Mouse (Mus musculus) midbrain, embryonic 12.5 days (tissue): Measurements from ENCODE around the gene Ankrd66. TPM values are rescaled to one million over a fixed set of nuclear protein-coding genes. Genes with fewer than 3 reads are reported as not detected.
"Not testable (repeated sequence)": the region's sequence is repeated elsewhere in the genome, so short reads cannot be mapped to it uniquely, and the experiment has no call there.

Experiments
- ATAC-seq: fragments of 200-750 bp; cut with Nextera tagmentation; 2 replicates; pipeline ENCODE4 v1.8.0; 2017; ENCODE audit warnings: low read depth, moderate TSS enrichment, moderate library complexity; ENCODE audit not compliant: low FRiP score
- H3K27ac ChIP-seq: fragments of 300-500 bp; sonication (generic); replicated peaks from 2 replicates; pipeline ENCODE4 v1.5.1; 2016; ENCODE audit warnings: mild to moderate bottlenecking
- H3K27me3 ChIP-seq: fragments of 300-500 bp; sonication (generic); 2 replicates; pipeline ENCODE4 v1.6.1; 2016; ENCODE audit warnings: mild to moderate bottlenecking
- H3K36me3 ChIP-seq: fragments of 300-500 bp; sonication (generic); 2 replicates; pipeline ENCODE4 v1.6.1; 2016
- H3K4me1 ChIP-seq: fragments of 300-500 bp; sonication (generic); 2 replicates; pipeline ENCODE4 v1.6.1; 2016
- H3K4me2 ChIP-seq: fragments of 300-500 bp; sonication (generic); replicated peaks from 2 replicates; pipeline ENCODE4 v1.6.1; 2016; ENCODE audit warnings: mild to moderate bottlenecking, moderate library complexity
- H3K4me3 ChIP-seq: fragments of 300-500 bp; sonication (generic); 2 replicates; pipeline ENCODE4 v1.5.1; 2016; ENCODE audit warnings: mild to moderate bottlenecking
- H3K9ac ChIP-seq: fragments of 300-500 bp; sonication (generic); replicated peaks from 2 replicates; pipeline ENCODE4 v1.6.1; 2016; ENCODE audit warnings: mild to moderate bottlenecking, moderate library complexity
- H3K9me3 ChIP-seq: fragments of 300-500 bp; sonication (generic); 2 replicates; pipeline ENCODE4 v1.6.1; 2016; ENCODE audit warnings: mild to moderate bottlenecking
- WGBS: fragments of 180-500 bp; shearing (Covaris S2); methylation state at CpG from one replicate; pipeline ENCODE4 v1.1.7; 2016; 5-methylcytosine and 5-hydroxymethylcytosine counted together
- polyA plus RNA-seq: library from polyadenylated mRNA; unstranded; fragments of >200 nt; fragmentation: Nextera tagmentation; extraction: Ambion mirVana; gene quantifications from 2 replicates; pipeline ENCODE4 v1.2.1, GENCODE M21; 2016

The Ankrd66 gene
- polyA plus RNA-seq, 1 experiment from 2014 or later: not detected

DNA sequence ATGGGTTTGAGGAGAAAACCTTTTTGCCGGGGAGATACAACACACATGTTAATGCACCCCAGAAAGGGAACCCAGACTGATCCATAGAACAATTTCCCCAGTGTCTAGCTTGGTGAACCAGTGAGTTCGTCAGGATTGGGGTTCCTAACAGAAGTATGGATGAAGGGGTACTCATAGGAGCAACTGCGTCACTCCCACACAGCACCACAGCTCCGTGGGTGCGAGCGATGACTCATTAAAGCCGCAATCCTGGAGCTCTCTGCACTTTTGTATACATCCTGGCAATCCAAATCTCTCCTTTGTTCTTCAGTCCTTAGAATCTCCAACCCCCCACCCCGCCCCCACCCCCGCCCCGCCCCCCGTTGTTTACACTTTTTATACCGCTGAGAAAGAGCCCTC lies 24.2 kb upstream of the Ankrd66 start:
- Histone ChIP-seq H3K36me3 (no peaks in the 10 kb centered on the region), H3K9ac (peak overlapping the region; percentile 62), H3K4me2 (peak overlapping the region; percentile 82), H3K4me1 (0 out of 2 replicates have a peak, but pooled peaks cover 6% of the 10 kb centered on the region), H3K4me3 (peak overlapping the region; percentile 45), H3K9me3 (no peaks in the 10 kb centered on the region), H3K27me3 (peaks cover 4% of the 10 kb centered on the region; the same call in 1 of the 2 replicates), H3K27ac (no peak overlapping the region)
- 3% methylated on average over 12 of the region's 12 CpGs for WGBS
- ATAC-seq: peak; percentile 50

DNA sequence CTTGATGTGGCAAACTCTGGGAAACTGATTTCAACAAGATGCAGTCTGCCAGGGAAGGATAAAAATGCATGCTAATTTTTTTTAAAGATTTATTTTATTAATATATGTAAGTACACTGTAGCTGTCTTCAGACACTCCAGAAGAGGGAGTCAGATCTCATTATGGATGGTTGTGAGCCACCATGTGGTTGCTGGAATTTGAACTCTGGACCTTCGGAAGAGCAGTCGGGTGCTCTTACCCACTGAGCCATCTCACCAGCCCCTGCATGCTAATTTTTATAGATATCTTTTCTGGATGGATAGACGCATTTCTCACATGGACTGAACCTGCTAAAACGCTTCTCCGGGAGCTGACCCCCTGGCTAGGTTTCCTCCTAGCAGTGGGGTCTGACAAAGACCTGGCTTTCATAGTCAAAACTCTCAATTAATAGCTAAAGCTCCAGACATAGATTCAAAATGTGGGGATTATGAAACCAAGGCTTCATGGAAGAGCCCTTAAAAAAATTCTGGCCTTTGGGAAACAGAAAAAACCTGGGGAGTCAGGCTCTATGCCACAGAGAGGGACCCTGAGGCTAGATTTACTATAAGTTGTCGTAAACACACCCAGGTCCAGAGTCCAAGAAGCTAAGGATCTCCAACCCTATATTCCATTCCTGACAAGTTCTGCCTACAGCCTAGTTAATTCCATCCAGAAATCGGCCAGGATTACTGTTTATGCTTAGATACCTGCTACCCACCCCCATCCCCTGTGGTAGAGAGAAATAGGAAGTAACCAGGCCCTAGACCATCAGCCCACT lies 20.0 kb upstream of the Ankrd66 start:
- Histone ChIP-seq H3K9me3 (no peaks in the 10 kb centered on the region), H3K4me3 (no peak overlapping the region), H3K36me3 (no peaks in the 10 kb centered on the region), H3K4me2 (no peak overlapping the region), H3K27me3 (no peaks in the 10 kb centered on the region; the same call in 1 of the 2 replicates), H3K27ac (no peak overlapping the region), H3K9ac (no peak overlapping the region), H3K4me1 (0 out of 2 replicates have a peak, but pooled peaks cover 2% of the 10 kb centered on the region)
- 88% methylated on average over 7 of the region's 7 CpGs for WGBS
- ATAC-seq: no peak

DNA sequence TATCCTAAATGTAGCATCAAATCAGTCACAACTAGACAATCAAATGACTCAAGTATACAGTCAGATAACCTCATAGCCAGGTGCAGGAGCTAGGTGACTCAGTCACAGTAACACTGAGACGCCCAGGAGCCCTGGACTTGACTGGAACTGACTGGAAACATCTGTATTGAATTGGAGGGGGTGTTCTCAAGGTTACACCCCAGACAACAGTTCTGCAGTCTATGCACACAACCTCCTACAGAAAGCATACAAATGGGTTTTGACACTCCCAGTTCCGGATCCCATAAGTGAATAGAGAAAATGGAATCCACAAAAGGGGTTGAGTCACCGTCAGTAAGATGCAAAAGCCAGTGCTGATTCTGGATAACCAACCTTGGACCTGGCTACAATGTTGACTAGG lies 15.2 kb upstream of the Ankrd66 start:
- Histone ChIP-seq H3K4me2 (no peak overlapping the region), H3K4me3 (no peak overlapping the region), H3K36me3 (no peaks in the 10 kb centered on the region), H3K27me3 (no peaks in the 10 kb centered on the region), H3K27ac (no peak overlapping the region), H3K4me1 (peaks cover 4% of the 10 kb centered on the region; the same call in 1 of the 2 replicates), H3K9ac (no peak overlapping the region), H3K9me3 (no peaks in the 10 kb centered on the region)
- no peak for ATAC-seq
- 88% methylated on average over 3 of the region's 3 CpGs for WGBS

DNA sequence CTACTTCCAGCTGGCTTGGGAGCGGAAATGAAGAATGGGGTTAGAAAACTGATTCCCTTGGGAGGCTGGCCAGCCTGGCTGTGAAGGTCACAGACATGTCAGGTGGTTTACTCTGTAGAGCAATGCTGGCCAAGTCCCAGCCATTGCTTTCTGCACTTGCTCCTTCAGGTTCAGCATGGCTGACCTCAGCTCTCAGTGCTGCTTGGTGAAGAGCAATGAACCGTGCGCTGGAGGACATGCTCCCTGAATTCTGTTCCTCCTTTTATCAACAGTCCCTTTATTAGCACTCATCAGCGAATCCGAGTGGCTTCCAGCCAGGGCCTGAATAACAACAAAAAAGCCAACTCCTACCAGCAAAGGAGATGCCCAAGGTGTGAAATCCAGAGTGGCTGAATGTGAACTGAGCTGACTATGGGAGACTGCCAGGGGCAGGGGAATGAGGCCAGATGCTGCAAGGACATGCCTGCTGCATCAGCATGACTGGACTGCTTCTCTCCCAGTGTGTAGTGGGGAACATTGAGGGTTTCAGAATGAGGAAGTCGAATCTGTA lies 14.2 kb upstream of the Ankrd66 start:
- no peak overlapping the region for H3K9ac ChIP-seq
- H3K9me3 ChIP-seq: no peaks in the 10 kb centered on the region
- H3K4me3 ChIP-seq: no peak overlapping the region
- H3K27ac ChIP-seq: no peak overlapping the region
- no peaks in the 10 kb centered on the region for H3K36me3 ChIP-seq
- ATAC-seq: no peak
- no peaks in the 10 kb centered on the region for H3K27me3 ChIP-seq
- H3K4me2 ChIP-seq: no peak overlapping the region
- peaks cover 4% of the 10 kb centered on the region; the same call in 1 of the 2 replicates for H3K4me1 ChIP-seq
- 35% methylated on average over 6 of the region's 6 CpGs for WGBS

DNA sequence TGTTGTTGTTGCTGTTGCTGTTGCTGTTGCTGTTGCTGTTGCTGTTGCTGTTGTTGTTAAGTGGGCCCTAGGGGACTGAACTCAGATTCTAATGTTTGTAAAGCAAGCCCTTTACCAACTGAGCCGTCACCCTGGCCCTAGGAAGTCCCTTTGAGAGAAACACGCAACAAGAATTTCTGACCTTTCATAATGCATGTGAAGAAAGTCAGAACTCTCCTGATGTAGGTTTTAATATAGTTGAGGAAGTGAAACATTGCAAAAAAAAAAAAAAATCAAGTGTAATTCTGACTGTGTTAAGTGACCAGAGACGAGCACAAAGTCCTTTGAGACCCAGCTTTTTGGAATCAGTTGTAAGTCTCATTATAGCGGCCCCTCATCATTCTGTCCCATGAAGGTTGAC lies 13.7 kb upstream of the Ankrd66 start:
- Histone ChIP-seq H3K27ac (no peak overlapping the region), H3K36me3 (no peaks in the 10 kb centered on the region), H3K9me3 (no peaks in the 10 kb centered on the region), H3K4me1 (peaks cover 4% of the 10 kb centered on the region; the same call in 1 of the 2 replicates), H3K4me3 (no peak overlapping the region), H3K9ac (no peak overlapping the region), H3K27me3 (no peaks in the 10 kb centered on the region), H3K4me2 (no peak overlapping the region)
- WGBS: 78% methylated on average over 4 of the region's 4 CpGs
- ATAC-seq: no peak

DNA sequence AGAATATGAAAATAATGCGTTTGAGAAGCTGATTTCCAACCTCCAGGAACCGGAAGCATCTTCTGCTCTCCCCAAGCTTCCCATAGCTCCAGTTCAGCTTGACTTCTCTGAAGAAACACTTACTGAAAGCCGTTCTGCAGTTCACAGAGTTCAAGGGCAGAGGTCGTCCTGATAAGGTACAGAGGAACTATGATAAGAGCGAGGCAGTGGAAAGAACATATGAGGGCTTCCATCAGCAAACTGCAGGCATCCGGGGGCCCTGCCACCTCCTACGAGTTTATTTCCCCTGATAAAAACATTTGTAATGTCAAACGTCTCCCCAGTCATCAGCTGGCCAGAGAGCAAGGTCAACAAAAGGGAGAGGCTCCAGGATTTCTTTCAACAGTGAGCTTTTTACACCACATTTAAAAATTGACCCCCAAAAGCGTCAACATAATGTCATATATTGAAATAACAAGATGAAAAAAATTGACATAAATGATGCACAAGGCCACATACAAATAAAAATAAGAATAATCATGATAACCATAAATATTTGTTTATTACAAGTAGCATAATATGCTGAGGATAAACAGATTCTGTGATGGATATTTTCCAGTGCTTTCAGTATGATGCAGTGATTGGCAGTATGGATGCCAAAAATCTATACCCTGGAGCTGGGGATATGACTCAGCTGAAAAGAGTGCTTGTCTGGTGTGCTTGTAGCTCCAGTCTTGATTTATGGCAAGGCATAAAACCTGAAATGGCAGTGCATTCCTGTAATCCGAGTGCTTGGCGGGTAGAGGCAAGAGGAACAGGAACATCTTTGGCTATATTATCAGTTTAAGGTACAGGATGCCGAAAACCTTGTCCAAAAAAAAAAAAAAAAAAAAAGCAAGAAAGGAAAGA lies 11.3 kb upstream of the Ankrd66 start:
- 87% methylated on average over 12 of the region's 12 CpGs for WGBS
- Histone ChIP-seq H3K4me3 (no peak overlapping the region), H3K27ac (no peak overlapping the region), H3K9ac (no peak overlapping the region), H3K27me3 (no peaks in the 10 kb centered on the region), H3K4me2 (no peak overlapping the region), H3K9me3 (no peaks in the 10 kb centered on the region), H3K4me1 (peaks cover 8% of the 10 kb centered on the region; the same call in 1 of the 2 replicates), H3K36me3 (no peaks in the 10 kb centered on the region)
- no peak for ATAC-seq

DNA sequence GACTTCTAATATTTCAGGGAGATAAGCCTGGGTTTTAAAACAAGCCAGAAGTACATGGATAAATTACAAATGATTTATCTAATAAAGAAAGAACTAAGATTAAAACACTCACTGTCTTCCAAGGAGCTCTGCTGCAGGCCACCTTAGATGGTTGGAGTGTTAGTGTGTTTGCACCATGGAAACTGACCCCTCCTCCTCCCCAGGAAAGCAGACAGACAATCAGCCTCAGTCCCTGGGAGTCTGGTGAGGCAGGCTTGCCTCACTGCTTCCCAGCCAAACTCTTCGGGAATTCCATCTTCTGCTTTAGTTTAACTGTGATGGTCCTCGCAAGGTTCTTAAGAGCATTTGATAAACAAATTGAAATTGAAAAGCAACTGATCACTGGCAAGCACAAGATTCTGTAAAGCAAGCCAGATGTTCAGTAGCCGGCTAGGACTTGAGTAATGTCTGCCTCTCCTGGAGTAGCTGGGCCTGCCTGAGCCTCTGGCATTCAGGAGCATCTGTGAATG lies 7.7 kb upstream of the Ankrd66 start:
- no peaks in the 10 kb centered on the region for H3K36me3 ChIP-seq
- H3K9me3 ChIP-seq: no peaks in the 10 kb centered on the region
- H3K4me1 ChIP-seq: 0 out of 2 replicates have a peak, but pooled peaks cover 4% of the 10 kb centered on the region
- no peak overlapping the region for H3K4me3 ChIP-seq
- WGBS: 21% methylated on average over 3 of the region's 3 CpGs
- H3K9ac ChIP-seq: no peak overlapping the region
- H3K4me2 ChIP-seq: no peak overlapping the region
- H3K27ac ChIP-seq: no peak overlapping the region
- no peaks in the 10 kb centered on the region for H3K27me3 ChIP-seq
- ATAC-seq: no peak

DNA sequence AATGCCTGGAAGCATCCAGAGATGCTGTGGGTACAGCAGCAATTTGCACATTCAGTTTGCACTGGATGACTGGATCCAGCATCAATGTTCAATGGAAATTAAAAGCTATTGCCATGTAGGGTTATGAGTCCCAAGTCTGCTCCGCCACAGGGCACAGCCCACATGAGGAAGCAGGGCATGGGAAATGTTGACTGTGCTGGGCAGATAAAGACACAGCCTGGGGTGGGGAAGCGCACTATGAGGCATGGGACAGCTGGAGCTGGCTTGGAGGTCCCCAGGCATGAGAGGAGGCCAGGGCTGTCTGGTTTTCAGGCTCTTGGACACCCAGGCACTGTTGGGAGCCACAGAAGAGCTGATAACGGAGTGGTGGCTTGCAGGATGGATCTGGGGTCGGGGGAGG lies 601 bp upstream of the Ankrd66 start:
- ATAC-seq: no peak
- no peak overlapping the region for H3K4me3 ChIP-seq
- H3K9ac ChIP-seq: no peak overlapping the region
- H3K27ac ChIP-seq: no peak overlapping the region
- H3K4me1 ChIP-seq: no peaks in the 10 kb centered on the region
- H3K36me3 ChIP-seq: no peaks in the 10 kb centered on the region
- 83% methylated on average over 4 of the region's 4 CpGs for WGBS
- H3K4me2 ChIP-seq: no peak overlapping the region
- H3K27me3 ChIP-seq: no peaks in the 10 kb centered on the region; the same call in 1 of the 2 replicates
- H3K9me3 ChIP-seq: no peaks in the 10 kb centered on the region

DNA sequence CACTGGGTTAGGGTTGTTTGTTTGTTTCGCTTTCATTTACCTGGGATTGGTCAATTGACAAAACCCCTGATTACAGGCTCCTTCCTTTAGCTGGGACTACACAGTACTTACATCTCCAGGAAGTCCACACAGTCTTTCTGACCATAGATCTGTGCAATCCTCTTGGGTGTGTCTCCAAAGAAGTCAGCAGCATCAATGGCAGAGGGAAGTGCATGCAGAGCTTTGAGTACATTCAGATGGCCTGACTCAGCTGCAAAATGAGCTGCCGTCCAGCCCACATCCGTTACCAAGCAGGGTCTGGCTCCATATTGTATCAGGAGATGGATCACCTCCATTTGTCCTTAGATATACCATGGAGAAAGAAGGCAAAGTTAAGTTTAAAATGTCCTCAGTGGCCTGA lies 4.7 kb downstream of the Ankrd66 start:
- no peak for ATAC-seq
- Histone ChIP-seq H3K9me3 (no peaks in the 10 kb centered on the region), H3K9ac (no peak overlapping the region), H3K4me2 (no peak overlapping the region), H3K4me1 (peaks cover 9% of the 10 kb centered on the region), H3K36me3 (no peaks in the 10 kb centered on the region), H3K27me3 (no peaks in the 10 kb centered on the region; the same call in 1 of the 2 replicates), H3K4me3 (no peak overlapping the region), H3K27ac (no peak overlapping the region)
- WGBS: 88% methylated on average over 3 of the region's 3 CpGs

DNA sequence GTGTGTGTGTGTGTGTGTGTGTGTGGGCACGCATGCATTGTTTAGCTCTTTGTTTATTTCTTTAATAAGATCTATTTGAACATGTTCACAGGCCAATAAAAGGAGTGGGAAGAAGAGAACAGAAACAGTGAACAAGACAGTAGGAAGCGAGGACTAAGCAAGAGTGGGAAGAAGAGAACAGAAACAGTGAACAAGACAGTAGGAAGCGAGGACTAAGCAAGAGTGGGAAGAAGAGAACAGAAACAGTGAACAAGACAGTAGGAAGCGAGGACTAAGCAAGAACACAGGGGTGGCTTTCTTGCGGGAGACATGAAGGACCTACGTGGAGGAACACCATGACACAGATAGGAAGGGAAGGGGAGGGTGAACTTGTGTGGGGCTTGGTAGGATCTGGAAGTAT lies 6.6 kb downstream of the Ankrd66 start:
- H3K4me3 ChIP-seq, H3K9me3 ChIP-seq, H3K4me1 ChIP-seq, H3K27me3 ChIP-seq, H3K36me3 ChIP-seq, ATAC-seq, H3K27ac ChIP-seq, H3K4me2 ChIP-seq, H3K9ac ChIP-seq: not testable (repeated sequence)
- WGBS: 91% methylated on average over 6 of the region's 6 CpGs

DNA sequence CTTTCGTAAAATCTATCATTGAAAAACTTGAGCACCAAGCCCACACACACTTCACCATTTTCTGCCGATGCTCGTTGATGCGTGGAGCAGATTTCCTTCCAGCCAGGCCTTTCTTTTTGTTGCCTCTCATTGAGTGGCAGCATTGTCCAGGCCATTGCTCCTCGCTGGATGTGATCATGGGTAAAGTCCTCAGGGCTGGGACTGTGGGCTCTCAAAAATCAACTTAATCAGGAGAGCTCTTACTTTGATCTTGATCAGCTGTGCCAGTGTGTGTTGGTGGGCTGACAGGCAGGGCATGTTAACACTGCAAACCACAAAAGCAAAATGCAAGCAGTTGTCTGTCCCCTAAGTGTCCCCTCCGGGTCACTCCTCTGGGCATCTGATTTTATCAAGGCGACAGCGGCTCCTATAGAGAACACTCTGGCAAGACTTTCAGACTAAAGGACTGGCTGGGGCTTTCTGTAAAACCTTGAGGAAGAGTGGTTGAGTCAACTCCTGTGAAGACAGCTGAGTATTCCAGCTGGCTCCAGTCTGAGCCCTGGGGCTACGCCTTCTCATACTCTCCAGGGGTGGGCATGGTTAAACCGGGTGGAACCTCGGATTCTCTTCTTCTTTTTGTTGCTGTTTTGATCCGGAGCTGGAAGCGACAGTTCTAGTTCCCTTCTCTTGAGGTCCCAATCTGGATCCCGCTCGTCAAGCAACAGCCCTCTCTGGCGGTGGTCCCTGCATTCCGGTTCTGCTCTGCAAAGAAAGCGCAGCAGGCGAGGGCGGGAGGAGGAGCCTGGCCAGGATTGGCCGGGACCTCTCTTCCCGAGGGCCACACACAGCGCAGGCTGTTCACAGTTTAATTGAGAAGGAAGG lies 8.8 kb downstream of the Ankrd66 start:
- H3K36me3 ChIP-seq: no peaks in the 10 kb centered on the region
- no peak overlapping the region for H3K27ac ChIP-seq
- peak; percentile 88 for ATAC-seq
- no peaks in the 10 kb centered on the region for H3K9me3 ChIP-seq
- H3K27me3 ChIP-seq: no peaks in the 10 kb centered on the region; the same call in 1 of the 2 replicates
- WGBS: 8% methylated on average over 23 of the region's 23 CpGs
- peak overlapping the region; percentile 47 for H3K4me2 ChIP-seq
- peaks cover 9% of the 10 kb centered on the region for H3K4me1 ChIP-seq
- peak overlapping the region; percentile 23 for H3K4me3 ChIP-seq
- H3K9ac ChIP-seq: no peak overlapping the region
